Mouse (Mus musculus): Measurements from ENCODE around the gene Pef1.

GRCm38 (mm10) chr4:130130082-130130481 is 27.7 kb downstream of the Pef1 start:
- TF ChIP-seq POLR2A (IDR thresholded peaks at IDR 0.05; ENCODE audit: control insufficient read depth, low read depth, low read length) = no peak
- TF ChIP-seq CTCF (IDR thresholded peaks at IDR 0.05; ENCODE audit: control insufficient read depth, insufficient read depth, insufficient replicate concordance, low read depth, low read length) = no peak

Measured in testis, adult 2 months (tissue).